Mouse (Mus musculus) Muller cell, postnatal 12 days (primary cell): ENCODE measurements at regions not wholly inside any gene's neighbourhood (a gene's known extent, or its start where the extent isn't known, plus 50 kb on each side); places are given as distances from the start of the nearest gene placed in this dataset.
A peak's percentile ranks its signal among the peaks of the same experiment; 100 is the strongest.

Experiments
- DNase-seq: peaks from one replicate; pipeline ENCODE4 v3.0.0-alpha.2; 2015; ENCODE audit errors: inconsistent ontology term

DNA sequence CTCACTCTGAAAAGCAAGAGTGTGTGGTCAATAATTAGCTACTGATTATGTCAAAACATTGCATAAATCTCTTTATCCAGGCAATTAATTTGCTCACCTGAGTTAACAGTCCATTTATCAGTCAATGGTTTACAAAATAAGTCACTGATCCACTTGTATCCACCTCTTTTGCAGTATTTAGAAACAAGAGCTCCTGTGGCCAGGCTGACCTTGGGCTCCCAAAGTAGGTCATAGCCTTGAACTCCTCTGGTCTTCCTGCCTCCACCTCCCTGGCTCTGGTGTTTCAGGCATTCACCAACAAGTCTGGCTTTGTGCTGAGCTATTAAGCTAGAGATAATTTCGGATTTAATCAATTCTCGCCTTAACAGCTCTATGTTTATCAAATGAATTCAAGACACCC is 675.8 kb upstream of the Tmem132c start:
- no peak for DNase-seq

DNA sequence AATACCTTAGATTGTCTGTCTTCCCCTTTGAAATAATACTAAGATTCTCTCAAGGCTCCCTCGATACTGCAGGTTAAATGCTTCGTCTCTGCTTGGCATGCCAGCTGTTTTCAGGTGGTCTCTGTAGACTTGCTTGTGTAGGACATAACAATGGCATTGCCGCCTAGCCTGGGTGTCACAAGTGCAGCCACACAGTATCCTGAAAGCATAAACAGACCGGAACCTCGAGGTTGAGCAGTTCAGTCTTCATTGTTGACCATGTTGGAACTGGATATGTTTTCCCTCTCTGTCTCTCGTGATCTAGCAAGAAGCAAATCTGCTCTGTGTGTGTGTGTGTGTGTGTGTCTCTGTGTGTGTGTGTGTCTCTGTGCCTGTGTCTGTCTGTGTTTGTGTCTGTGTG is 675.4 kb upstream of the Tmem132c start:
- DNase-seq = no peak

DNA sequence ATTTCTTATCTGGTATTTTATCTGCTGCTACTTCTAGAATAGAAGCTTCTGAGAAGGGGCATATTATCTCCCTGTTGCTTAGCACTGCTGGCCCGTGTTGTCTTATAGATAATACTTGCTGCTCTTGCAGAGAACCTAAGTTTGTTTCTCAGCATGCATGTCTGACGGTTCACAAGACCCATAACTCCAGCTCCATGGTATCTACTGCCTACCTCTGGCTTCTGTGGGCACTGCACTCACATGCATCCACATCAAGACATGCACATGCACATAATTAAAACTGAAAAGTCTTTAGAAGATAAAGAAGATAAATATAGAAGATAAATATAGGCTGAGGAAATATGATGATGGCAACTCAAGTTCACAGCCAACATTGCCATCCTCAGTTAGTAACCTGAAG is 667.8 kb upstream of the Tmem132c start:
- DNase-seq = no peak

DNA sequence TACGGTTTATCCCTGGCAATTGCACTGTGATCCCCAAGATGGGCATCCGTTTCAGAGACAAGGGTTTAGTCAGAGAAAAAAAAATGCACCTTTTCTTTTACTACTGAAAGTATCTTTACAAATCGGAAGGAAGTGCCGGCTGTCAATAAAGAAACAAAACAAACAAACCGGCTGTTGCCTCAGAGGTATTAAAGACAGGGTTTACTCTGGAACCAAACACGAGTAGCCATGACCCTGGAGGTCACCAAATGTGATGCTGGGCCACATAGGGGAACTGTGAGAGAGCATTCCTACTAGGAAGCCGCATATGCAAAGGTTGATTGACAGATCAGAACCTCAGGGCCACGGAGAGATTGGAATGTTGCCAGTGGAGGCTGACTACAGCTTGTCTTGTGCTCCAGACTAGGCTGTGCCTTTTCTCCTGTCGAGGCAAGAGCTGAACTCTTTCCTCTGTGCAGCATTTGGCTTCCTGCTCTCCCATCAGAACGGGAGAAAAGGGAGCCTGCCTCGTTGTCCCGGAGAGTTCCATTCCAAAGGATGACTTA is 643.8 kb upstream of the Tmem132c start:
- DNase-seq = no peak

DNA sequence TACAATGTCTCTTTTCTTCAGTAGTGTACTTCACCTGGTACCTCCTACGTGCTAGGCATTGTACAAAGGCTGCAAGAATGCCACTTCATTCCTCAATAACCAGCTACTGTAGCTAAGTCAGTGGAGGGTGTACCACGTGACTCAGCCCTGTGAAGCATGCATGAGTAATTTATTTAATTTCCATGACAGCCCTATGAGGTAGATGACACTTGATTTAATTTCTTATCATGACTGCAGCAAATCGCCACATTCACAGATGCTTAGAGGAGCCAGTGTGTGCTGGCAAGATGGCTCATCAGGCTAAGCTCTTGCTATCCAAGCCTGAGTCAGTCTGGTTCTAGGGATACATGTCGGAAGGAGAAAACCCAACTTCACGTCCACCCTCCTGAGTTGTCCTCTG is 642.0 kb upstream of the Tmem132c start:
- no peak for DNase-seq

DNA sequence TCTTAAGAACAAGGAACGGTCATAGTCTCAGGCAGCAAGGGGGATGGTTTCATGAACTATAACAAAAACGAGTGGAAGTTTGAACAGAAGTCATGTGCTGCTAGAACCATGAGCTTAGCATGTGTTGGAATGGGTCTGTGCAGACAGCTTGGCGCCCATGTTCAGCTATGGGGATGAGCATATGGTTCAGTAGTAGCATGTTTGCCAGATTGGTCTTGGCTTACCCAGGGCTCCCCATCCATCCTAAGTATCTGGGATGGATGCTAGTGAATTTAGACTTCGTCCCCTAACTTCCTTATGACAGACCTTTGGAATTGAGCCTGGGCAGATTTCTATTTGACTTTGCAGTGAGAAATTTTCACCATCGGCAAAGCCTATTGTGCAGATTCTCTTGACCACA is 634.9 kb upstream of the Tmem132c start:
- no peak for DNase-seq

DNA sequence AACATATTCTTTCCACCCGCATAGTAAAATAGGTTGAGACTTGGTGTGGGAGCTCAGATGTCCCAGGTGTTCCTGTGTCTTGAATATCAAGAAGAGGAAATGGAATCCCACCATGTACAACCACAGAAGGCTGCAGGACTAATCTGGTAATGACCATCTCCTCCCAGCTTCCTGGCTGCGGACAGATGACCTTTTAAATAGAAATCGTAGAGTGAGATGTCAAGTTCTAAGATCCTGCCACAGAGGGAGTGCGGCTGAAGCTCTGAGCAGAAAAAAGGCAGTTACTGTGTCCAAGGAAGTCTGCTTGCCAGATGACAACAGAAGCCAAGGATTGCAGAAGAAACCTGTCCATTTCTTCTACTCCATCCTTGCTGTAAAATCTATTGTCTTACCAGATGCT is 629.0 kb upstream of the Tmem132c start:
- no peak for DNase-seq

DNA sequence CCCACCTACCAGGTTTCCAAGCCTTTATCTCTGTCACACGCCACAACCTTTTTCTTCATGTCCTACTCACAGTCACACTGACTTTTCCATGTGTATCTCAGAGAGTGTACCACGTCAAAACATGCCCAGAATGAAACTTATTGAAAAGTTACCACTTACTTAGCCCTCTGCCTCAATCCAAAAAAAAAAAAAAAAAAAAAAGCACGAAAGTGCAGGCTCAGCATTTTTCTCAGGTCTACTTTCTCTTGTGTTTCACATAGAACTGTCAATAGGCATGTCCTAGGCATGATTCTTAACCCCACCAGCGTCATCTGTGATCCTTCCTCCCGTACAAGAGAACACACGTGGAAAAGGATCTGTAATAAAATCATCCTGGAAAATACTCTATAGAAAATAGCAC is 619.1 kb upstream of the Tmem132c start:
- no peak for DNase-seq

DNA sequence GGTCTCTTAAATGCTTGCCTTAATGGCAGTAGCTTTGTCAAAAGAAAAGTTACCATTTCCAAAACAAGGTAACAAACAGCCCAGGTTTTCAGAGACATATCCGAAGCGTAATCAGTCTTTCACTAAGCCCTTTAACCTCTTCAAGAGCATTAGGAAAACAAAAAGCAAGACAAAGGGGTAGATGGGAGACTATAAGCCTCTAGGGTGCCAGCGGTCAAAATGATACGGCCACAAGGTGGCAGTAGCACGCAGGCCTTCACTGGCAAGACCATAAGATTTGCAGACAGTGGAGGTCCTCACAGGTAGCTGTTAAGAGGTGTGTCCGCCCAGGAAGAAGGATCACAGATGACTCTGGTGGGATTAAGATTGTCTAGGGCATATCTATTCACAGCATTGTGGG is 618.4 kb upstream of the Tmem132c start:
- DNase-seq = peak; percentile 12

DNA sequence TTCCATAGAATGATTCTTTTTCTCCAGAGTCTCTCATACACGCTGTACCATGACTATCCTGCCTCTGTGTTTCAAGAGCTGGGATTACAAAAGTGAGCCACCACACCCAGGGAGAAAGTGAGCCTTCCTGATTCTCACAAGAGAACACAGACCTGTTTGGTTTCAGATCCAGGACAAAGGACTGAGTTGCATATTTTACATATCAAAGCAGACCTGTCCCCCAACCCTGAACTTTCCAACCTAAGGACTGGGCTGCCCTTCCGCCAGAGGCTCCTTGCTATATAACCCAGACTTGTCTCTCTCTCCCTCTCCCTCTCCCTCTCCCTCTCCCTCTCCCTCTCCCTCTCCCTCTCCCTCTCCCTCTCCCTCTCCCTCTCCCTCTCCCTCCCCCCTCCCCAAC is 611.8 kb upstream of the Tmem132c start:
- no peak for DNase-seq

DNA sequence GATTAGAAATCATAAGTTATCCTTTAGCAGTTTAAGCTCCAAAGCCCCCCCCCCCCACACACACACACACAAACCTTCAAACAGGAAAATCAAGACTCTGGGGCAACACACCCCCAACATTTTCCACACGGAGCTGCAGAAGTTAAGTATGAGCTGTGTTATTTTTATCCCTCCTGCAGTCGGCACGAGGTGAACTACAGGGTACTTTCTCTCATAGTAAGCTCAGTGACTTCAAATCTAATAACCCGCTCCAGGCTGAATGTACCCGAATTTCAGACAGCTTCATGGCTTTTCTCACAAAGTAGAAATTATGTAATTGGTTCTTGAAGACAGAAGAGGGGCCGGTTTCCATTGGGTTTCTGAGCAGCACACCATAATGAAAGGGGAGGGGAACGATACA is 591.2 kb upstream of the Tmem132c start:
- DNase-seq = no peak

DNA sequence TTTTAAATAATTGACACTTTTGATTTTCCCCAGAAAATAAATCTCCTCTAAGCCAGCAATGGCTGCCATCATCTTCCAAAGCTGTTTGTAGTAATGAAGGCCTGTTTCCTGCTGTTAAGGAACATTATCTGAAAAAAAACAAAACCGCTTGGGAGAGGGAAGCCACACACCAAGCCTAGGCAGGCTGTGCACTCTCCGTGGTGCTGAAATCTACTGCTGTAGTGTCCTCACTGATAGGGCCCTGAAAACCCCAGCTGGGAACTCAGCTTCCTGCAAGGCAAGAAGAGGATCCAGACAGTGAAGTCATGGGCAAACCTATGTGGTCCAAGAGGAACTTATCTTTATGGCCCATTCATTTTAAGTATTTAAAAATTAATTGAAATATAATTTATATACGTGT is 590.2 kb upstream of the Tmem132c start:
- DNase-seq = peak; percentile 30

DNA sequence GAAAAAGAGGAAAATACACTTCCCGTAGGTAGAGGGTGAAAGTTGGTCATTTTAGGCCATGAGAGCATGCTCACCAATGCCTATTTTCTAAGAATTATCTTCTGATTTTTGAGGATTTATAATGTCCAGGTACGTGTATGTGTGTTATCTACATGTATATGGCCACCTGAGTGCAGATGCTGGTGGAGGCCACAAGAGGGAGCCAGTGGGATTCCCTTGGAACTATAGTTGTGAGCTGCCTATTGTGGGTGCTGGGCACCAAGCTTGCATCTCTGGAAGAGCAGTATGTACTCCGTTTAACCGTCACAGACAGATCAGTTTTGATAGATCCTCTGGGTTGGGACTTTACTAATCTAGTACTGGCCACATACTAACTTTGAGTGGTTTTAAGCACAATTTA is 579.0 kb upstream of the Tmem132c start:
- no peak for DNase-seq

DNA sequence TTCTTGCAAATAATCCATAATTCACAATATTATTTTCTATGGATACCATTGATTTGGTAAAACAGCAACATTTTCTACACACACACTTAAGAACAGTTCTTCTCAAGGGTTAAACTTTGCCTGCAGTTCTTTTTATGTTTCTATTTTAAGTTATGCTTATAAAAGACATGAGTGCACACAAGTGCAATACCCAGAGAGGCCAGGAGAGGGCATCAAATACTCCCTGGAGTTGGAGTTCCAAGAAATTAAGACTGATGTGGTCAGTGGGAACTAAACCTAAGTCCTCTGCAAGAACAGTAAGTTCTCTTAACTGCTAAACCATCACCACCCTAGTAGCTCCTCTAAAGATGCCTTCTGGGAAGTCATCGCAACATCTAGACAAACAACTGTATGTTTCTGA is 570.5 kb upstream of the Tmem132c start:
- DNase-seq = peak; percentile 7

DNA sequence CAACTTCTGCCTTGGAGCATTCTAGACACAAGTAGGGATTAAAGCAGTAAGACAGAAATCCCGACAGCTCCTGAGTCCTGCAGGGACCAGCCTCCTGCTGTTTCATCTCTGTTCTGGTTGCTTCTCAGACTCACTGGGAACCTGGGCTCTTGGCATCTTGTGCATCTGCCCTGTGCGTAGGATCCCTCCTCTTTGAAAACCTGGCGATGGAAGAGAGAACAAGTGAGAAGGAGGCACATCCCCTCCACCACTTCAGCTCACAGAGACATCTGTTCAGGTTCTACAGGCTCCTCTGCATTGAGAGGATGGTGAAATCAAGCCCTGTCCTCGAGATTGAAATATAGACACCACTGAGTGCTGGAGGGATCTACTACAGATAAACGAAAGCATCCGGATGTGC is 561.3 kb upstream of the Tmem132c start:
- no peak for DNase-seq

DNA sequence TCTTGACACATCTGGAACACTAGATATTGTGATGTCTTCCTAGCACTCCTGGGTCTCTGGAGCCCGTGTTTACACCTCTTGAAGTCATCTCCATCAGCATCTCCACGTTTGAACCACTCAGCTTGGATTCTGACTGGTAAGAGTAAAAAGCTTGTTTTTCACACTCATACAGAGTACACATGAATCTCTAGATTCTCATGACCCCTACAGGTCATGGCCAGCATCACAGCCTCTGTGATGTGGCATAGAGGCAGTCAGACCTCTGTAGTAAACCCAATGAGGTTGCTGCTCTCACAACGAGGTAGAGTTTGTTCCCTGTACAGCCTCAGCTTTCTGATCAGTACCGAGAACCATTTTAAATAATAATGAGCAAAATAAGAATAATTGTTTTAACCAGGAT is 542.3 kb upstream of the Tmem132c start:
- no peak for DNase-seq

DNA sequence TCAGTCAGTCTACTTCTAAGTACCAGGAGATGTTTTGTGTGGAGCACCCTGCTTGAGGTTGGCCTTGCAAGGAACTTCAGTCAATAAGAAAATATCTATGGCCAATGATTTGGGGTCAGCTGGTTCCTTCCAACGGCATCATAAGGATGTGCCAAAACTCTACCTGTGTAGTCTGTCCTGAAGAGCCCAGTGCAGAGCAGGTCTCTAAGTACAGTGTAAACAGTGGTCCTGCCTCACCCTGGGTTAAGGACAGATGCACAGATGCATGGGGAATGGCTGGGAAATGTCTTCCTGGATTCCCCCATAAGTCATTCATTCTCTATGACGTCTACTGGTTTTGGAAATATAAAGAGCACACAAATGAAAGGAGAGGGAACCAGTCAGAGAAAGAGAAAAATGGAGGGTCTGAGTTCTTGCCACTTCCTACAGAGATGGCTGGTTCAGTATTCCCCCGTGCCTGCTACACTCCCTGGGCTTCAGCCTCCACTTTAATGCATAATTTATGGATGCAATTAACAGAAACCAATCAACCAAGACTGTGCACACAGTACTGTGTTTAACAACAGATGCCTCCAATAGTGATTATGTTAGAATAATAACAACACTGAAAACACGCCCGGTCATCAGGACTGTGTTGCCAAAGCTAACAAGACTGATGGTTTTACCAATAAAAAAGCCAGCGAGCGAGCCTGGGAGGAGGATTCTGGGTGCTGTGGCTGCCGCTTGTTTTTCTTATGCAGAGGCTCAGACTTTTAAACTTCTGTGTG is 537.9 kb upstream of the Tmem132c start:
- DNase-seq = no peak

DNA sequence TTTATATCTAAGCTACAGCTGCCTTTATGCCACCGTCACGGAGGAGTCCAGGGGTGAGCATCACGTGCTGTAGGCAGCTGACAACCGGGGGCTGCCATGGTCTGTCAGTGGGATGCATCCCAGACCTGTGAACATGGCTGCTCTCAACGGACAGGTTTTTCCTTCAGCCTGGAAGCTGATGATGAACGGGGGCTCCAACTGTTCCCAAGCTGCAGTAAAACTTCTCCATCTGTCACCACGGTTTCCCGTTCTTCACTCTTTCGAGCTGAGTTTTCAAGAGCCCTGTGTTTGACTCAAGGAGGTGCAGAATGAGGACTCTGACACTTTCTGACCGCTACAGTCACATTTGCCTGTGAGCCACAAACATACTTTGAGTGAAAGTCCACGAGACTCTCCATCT is 535.7 kb upstream of the Tmem132c start:
- no peak for DNase-seq

DNA sequence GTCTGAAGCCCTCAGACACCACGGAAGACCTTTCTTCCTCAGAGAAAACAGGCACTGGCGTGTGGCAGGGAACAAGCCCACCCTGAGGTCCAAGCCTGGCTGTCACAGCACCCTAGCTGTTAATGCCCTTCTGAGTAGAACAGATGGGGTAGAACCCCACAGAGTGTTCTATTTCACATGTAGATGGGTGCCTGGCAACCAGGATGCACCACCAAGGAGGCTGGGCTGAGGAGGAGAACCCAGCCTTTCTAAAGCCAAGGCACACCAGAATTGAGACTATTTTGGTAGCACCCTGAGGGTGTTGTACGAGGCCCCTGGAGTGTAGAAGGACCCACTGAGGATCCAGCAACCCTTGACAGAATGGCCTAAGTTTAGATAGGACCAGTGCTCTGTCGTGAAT is 534.9 kb upstream of the Tmem132c start:
- no peak for DNase-seq

DNA sequence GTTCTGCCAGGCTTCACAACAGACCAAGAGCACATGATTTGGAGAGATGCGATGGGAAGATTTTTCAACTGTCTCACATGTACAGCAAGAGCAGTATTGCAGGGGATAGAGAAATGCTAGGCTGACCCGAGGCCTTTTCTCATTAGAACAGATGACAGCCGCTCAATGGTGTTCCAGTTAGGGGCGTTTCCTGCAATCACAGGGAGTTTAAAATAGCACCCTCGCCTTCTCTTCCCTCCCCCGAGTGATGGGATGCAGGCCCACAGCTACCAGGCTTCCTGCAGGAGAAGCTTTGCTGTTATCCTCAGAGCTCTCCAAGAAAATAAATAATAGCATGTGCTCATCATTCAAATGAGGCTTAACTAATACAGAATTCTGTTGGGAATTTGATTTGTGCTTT is 526.9 kb upstream of the Tmem132c start:
- no peak for DNase-seq

DNA sequence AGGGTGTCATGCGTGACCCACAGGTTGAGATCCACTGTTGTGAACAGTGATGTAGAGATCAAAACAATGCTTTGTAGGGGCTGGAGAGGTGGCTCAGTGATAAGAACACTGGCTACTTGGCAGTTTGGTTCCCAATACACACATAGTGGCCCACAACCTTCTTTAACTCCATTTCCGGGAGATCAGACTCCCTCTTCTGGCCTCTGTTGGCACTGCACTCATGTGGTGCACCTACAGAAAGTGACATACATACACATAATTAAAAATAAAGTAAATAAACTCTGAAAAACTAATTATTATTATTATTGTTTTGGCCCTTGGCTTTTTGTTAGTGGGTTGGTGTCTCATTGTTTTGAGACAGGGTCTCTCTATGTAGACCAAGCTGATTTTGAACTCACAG is 523.2 kb upstream of the Tmem132c start:
- DNase-seq = no peak

DNA sequence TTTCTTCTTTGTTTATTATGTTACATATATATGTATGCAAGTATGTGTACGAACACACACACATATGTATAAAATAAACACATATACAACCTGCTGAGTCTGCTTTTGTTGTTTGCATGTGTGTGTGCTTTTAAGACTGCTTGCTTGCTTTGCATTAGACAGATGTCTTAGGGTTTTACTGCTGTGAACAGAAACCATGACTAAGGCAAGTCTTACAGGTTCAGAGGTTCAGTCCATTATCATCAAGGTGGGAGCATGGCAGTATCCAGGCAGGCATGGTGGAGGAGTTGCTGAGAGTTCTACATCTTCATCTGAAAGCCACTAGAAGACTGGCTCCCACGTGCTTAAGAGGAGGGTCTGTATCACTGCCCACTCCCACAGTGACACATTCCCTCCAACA is 520.3 kb upstream of the Tmem132c start:
- DNase-seq = no peak

DNA sequence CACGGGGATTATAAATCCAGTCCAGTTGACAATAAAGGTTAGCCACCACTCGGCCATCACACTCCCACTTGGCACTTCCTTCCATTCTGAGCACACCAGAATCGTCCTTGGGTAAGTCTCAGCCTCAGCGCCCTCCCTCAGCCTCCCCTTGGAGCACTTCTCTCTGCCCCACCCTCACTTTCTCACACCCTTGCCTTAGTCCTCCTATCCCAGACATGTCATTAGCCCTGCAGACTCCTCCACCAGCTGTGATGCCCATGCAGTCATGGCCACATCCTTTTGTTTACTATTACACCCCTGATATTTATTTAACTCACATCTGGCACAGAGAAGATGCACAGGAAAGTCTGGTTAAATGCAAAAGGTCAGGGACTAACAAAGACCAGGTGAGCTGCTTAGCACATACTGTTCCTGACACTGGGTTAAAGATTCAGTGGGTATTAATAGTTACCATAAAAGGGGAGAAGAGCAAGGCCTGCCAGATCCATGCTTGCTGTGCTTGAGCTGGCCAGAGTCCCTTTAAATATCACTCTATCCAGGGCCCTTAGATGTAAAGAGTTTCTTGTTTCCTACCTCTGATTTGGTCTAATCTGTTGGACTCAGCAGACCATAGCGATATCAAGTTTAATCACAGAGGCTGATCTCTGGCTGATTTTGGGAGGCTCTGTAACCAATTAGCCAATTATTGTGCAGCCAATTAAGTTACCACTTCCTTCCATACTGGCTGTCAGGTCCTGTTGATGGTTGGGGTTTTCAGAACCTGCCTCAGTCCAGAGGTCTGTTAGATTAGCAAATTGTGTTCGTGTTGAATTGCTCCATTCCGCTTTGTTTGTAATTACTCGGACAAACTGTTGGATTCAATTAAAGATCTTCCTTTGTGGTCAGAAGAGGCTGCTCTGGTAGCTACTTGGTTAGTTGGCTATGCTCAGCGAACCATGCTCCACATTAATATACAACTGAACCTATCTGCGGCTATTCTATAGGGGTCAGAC is 518.0 kb upstream of the Tmem132c start:
- DNase-seq = peak; percentile 79
